Comparison of ENCODE assay signal across 8 mouse cellular contexts in the genomic region with DNA sequence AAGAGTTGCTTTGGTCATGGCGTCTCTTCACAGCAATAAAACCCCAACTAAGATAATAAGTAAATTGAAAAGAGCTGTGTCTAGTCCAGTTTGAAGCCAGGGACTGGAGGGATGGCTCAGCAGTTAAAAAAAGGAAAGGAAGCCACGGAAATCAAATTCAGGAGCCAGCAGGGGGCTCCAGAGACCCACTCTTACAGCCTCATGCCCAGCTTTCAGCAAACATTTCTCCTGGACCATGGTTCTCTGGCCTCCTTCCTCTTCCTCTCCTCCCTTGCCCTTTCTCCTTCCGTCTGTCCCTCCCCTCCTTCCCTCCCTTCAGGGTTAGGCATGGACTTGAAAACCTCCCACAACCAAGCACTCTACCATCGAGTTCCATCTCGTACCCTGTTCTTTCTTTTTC.
A peak's percentile ranks its signal among the peaks of the same experiment; 100 is the strongest.
DNase-seq lines count a peak whose midpoint lies in the region; ATAC-seq lines count a peak whose summit lies in the region.

No protein-coding gene starts in this region.

- no peak for ATAC-seq in liver, embryonic 11.5 days (replicated peaks; ENCODE audit: low FRiP score)
- ATAC-seq in embryonic facial prominence, embryonic 14.5 days (ENCODE audit: low read depth), result no peak

- H3K9ac ChIP-seq in liver, embryonic 11.5 days (ENCODE audit: low read depth, low read length), result no peak overlapping the region
- no peak overlapping the region for H3K9ac ChIP-seq in embryonic facial prominence, embryonic 14.5 days (ENCODE audit: low read depth, low read length)

- 59% methylated on average over 5 of the region's 5 CpGs for WGBS in liver, embryonic 11.5 days
- 50% methylated on average over 5 of the region's 5 CpGs for WGBS in embryonic facial prominence, embryonic 14.5 days

- H3K4me2 ChIP-seq in liver, embryonic 11.5 days, result no peak overlapping the region
- H3K4me2 ChIP-seq in embryonic facial prominence, embryonic 14.5 days (ENCODE audit: low read depth, low read length), result no peak overlapping the region

- H3K4me3 ChIP-seq in liver, embryonic 11.5 days (ENCODE audit: low read depth, low read length), result no peak overlapping the region
- H3K4me3 ChIP-seq in embryonic facial prominence, embryonic 14.5 days (ENCODE audit: low read depth, low read length), result no peak overlapping the region

- H3K9me3 ChIP-seq in liver, embryonic 11.5 days (ENCODE audit: control insufficient read depth, low read length), result no peaks in the 10 kb centered on the region
- no peaks in the 10 kb centered on the region for H3K9me3 ChIP-seq in embryonic facial prominence, embryonic 14.5 days (ENCODE audit: control insufficient read depth, low read length)

- H3K27ac ChIP-seq in liver, embryonic 11.5 days (ENCODE audit: low read depth, low read length), result no peak overlapping the region
- no peak overlapping the region for H3K27ac ChIP-seq in embryonic facial prominence, embryonic 14.5 days (replicated peaks; ENCODE audit: low read depth, low read length)

- no peaks in the 10 kb centered on the region for H3K36me3 ChIP-seq in liver, embryonic 11.5 days (ENCODE audit: control insufficient read depth, insufficient read depth, low read length)
- H3K36me3 ChIP-seq in embryonic facial prominence, embryonic 14.5 days (ENCODE audit: control insufficient read depth, insufficient read depth, low read length), result no peaks in the 10 kb centered on the region

- H3K27me3 ChIP-seq in liver, embryonic 11.5 days (replicated peaks; ENCODE audit: control insufficient read depth, insufficient read depth, low read length), result no peaks in the 10 kb centered on the region
- no peaks in the 10 kb centered on the region for H3K27me3 ChIP-seq in embryonic facial prominence, embryonic 14.5 days (replicated peaks; ENCODE audit: control insufficient read depth, insufficient read depth, low read length)

- H3K4me1 ChIP-seq in liver, embryonic 11.5 days (replicated peaks; ENCODE audit: control insufficient read depth, insufficient read depth, low read length), result no peaks in the 10 kb centered on the region
- no peaks in the 10 kb centered on the region for H3K4me1 ChIP-seq in embryonic facial prominence, embryonic 14.5 days (ENCODE audit: control insufficient read depth, insufficient read depth, low read length)

- DNase-seq in liver, result peak; percentile 10
- DNase-seq in liver, embryonic 11.5 days (ENCODE audit: low spot score), result no peak
- DNase-seq in cerebellum, adult 18-20 months, result peak; percentile 68 to 82
- peak; percentile 47 for DNase-seq in embryonic facial prominence, embryonic 14.5 days (ENCODE audit: low spot score)
- peak; percentile 58 to 81 for DNase-seq in layer of hippocampus, postnatal 25 days (ENCODE audit: extremely low spot score in 1 of 2, low spot score in 1 of 2)
- peak; percentile 15 for DNase-seq in ovary, postnatal 36 days (ENCODE audit: low spot score)
- no peak for DNase-seq in thymus, postnatal 4 days
- no peak for DNase-seq in spleen, adult 12 weeks (ENCODE audit: low spot score)

Comparison
In these comparisons a context has a peak if more than half of its experiments do, and no peak if none do; other contexts are left out.
1. DNase-seq: peak in liver (single experiment), cerebellum, adult 18-20 months (2 of 2), embryonic facial prominence, embryonic 14.5 days (single experiment), layer of hippocampus, postnatal 25 days (2 of 2) and ovary, postnatal 36 days (single experiment); none in liver, embryonic 11.5 days (single experiment), thymus, postnatal 4 days (single experiment) and spleen, adult 12 weeks (single experiment).